Mouse (Mus musculus) c-Kit-positive CD71-positive TER-119-negative erythroid progenitor cells, embryonic 14.5 days (primary cell): ENCODE data around the gene Celsr2.

Source experiments
- DNase-seq: peaks from one replicate; pipeline ENCODE4 v3.0.0-alpha.2; 2013; ENCODE audit warnings: low read depth

Celsr2 gene

DNA sequence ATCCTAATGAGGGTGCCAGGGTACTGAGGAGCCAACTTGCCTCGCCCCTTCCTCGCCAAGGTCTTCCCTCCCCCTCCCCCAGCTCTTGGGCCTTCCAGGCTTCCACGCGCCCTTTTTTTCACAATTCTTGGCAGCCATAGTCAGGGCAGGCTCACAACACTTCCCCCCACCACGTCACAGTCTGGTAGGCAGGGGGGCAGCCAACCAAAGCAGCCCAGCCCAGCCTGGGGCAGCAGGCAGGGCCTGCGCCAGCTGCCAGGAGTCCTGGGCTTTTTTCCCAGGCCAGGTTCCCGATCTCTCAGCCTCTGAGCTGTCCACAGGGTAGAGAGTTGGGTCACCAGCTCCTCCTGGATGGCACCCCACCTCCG lies 3.6 kb downstream of the Celsr2 start:
- DNase-seq: no peak

DNA sequence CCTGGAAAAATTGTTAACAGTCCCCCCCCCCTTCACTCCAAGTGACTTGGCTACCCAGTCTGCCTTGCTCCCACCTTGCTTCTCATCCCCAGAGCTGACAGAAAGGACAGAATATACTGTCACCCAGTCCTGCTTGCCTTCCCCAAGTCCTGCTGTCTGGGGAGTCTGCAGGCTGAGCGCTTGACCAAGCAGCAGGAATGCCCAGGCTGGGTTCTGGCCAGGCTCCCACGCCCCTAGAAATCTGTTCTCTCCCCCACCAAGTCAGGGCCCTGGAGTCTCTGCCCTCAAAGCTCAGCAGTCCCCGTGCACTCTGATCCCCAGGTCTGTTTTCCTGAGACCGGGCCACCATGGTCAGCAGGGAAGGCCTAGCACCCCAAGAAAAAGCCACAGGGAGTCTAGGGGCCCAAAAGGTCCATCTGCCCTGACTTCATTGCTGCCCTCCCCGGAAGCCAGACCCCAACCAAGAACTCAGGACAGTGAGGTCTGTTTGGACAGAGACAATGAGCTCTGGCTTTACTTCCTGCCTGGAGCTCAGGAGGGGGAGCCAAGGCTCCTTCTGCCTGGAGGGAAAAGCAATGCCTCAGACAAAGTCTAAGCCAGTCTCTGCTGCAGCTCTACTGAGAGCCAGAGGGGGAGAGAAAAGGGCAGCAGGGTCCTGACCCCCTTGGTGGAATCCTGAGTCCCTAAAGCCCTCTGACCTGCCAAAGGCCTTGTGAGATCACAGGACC lies 4.2 kb downstream of the Celsr2 start:
- no peak for DNase-seq

DNA sequence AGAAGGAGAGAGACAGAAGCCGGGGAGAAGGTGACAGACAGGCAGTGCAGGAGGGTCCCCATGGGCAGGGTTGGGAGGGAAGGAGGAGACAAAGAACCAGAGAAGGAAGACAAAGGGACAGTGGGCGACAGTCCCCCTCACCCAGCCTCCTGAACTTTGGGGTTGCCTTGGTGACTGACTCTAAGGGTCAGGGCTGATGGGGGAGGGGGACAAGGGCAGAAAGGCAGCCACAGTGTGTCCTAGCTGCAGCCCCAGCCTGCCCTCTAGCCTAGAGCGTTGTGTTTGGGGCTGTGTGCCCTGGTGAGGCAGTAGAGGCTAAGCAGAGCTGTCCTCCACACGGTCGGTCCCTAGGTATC lies 5.0 kb downstream of the Celsr2 start:
- no peak for DNase-seq

DNA sequence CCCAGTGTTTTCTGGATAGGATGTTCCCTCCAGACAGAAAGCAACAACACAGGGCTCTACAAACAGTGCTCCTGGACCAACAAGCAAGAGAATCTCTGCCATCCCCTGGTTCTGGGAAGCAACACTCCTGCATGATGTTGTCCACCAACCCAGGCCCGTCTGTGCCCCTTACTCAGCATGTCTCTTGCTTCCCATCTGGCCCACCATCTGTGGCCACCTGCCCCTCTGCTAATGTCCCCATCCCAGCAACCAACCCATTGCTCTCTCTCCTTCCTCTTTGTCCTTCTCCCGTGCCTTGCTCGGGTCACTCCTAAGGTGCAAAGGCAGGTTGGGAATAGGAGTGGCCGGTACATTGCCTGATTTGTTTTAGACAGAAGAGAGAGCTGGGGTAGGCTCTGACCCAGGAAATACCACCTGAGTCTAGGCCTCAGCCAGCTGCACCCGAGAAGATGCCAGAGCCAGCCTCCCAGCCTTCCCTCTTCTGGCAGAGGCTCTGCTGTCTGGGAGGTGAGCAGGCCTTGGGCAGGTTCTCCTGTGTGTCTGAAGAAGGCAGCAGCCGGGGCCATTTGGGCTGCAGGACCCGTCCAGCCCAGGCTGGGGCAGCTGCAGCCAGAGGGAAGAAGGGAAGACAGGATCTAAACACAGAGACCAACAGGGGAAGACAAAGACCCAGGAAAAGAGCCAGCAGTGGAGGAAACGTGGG lies 5.5 kb downstream of the Celsr2 start:
- DNase-seq: no peak

DNA sequence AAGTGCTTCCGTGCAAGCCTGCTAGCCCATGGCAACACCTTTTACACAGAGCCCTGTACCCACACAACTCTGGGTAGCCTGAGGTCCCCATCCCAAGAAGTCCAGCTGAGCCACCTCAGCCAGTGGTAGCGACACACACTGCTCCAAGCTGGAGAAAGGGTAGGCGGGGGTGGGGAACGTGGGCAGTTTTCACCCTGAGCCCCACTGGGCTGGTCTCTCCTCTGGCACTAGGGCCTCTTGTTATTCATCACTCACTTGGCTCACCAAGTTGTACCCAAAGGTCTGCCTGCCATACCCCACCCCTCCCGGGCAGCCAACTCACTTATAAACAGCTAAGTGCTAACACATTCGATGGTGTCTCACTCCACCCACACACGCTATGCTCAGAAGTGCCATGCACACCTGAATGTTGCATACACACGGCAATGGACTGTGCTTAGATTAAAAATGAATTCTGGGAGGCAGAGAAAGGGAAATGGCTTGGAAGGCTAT lies 6.8 kb downstream of the Celsr2 start:
- DNase-seq: no peak

DNA sequence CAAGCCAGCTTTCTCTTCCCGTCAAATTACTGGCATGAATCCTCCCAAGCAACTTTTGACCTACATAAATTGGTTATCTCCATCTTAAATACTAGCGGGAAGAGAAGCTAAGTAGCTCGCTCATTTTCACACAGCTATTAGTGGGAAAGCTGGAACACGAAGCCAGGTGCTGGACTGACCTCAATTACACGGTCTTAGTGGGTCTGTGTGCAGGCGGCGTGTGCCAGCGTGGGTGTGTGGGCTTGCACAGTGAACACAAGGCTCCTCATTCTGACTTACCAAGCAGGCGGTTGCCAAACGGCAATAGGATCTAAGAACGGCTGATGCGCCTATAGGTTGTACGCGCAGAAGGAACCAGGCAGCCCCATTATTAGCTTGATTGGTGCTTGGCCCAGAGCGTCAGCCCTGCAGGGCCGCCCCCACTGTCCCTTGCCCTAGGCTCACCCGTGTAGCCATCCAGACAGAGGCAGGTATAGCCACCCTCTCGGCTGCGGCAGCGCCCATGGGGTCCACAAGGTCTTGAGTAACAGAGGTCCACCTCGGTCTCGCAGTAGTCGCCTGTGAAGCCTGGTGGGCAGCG lies 9.0 kb downstream of the Celsr2 start:
- DNase-seq: no peak

DNA sequence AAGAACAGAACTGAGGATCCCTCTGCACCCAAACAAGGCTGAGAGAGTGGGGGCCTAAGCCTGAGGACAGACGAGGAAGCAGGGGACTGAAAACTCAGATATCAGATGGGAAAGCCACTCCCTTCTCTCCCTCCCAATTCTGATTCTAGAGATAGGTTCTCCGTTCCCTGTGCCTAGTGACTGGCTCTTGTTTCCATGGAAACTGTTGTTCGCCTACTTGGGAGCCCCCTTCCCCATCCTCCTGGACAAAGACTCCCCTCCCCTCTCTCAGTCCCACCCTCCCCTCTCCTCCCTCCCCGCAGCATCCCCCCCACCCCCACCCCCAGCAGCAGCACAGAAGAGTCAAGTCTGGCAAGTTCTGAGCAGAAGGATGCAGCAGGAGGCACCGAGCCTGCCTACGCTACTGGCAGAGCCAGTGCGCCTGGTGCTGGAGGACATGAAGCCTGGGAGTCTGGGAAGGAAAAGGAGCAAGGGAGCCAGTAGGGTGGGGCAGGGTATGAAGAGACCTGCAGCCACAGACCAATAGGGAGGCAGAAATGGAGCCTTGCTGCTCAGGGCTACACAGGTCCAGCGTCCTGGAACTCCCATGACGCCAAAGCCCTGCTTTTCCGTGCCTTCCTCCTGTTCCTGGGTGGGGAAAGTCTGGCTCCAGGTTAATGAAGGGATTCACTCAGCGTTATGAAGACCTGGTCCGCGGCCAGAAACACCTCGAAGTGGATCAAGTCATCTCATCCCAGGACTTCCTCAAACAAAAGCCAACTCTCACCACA lies 9.6 kb downstream of the Celsr2 start:
- DNase-seq: no peak

DNA sequence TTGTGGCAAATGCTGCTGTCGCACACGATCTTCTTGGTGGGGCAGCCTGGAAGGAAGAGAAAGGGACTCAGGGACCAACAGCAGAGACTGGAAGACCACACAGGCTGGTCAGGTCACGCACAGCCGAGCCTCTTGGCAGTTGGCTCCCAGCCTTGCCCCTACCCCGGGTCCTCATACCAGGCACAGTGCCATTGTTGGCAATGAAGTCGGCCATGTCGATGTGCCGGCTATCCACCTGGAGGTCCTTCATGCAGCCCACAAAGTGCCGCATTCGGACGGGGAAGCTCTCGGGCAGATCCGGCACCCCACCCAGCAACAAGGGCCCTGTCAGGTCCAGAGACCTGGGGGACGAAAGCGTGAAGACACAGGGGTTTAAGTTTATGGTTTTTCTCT lies 12.8 kb downstream of the Celsr2 start:
- DNase-seq: no peak

DNA sequence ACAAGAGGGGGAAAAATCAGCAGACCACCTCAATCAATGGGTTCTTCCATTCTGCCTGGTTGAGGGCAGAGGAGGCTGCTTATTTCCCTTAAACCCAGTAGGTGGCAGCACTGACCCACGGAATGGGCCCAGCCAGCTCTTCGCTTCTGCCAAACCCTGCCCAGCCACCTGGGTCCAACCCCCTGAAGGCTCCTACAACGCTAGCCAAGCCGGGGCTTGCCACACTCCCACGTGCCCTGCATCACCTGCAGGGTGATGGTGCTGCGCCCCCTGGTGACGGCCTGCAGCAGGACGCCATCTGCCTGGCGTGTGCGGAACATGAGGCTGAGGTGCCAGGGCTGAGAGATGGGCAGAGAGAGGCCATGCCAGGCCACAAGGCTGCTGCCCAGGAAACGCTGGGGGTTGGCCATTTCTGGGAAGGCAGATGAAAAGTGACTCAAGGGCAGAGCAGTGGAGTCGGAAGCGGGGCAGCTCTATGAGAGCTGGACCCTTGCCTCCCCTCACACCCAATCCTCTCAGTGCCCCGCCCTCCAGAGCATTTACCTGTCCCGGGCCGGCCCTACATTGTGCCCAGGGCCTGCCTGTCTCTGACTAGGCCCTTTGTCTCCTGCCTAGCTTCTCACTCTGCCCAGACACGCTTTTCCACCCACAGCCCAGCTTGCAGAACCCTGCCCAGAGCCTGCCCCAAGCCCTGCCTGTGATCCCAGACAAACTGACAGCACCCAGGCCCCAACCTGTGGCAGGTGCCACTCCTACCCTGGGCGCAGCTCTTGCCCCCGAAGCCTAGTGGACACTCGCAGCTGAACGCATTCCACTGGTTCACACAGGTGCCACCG lies 13.4 kb downstream of the Celsr2 start:
- peak; percentile 61 for DNase-seq

DNA sequence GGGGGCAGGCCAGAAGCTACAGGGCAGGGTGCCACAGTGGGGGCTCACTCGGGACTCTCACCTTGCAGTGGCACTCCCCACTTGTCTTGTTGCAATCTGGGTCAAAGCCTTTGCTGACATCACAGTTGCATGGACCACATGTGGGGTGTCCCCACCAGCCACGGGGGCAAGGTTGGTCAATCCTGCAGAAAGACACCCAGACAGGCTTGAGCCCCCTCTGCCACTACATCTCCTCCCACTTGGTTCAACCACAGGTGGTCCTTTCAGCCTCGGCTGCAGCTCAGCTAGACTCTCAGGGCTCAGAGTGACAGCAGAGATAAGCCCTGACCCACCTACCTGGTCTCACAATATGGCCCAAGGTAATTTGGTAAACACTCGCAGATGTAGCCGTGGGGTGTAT lies 14.9 kb downstream of the Celsr2 start:
- no peak for DNase-seq

DNA sequence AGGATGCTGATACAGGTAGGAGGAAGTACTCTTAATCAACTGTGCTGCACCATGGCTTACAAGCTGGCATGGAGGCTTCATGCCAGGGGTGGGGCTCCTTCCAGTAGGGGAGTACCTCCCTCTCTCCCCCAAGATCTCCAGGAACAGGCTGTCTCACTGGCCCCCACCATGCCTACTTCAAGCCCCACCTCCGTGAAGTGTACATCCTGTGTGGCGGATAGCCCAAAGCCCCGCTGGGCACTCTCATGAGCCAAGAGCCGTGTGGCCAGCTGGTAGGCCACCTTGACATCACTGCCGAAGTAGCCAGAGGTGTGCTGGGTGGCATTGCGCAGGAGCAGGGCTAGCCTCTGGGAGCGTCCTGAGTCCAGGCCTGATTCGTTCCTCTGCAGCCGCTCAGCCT lies 17.1 kb downstream of the Celsr2 start:
- DNase-seq: no peak

DNA sequence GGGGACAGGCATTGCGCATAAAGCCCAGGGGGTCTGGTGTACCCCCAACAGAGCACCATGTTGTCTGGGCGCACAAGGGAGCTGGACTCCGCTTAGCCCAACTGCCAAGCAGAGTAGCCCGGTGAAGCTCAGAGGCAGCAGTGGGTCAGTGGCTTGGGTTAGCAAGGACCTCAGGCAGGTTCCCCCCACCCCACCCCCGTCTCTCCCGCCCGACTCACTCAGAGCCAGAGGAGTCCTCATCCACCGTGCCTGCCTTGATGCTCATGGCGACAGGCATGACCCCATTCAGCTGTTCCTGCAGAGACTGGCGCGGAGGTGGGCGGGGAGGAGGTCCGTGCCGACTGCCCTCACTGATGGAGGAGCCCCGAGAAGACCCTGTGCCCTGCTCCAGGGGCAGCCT lies 22.6 kb downstream of the Celsr2 start:
- DNase-seq: no peak

DNA sequence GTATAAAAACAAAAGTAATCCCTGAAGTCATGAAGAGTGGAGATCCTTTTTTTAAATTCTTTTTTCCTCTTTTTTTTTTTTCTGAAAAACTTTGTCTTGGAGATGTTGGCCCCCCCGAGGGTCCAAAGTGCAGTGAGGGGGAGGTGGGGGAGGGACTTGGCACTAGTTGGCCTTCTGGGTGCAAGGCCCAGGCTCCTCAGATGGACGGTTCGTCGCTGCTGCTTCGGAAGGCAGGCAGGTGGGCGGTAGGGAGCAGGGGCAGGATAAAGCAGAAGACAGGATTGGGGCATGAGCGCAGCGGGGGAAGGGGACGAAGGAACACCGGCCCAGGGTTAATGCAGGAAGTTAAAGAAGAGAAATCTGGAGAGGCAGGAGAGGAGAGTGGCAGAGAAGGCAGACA lies 23.1 kb downstream of the Celsr2 start:
- DNase-seq: no peak

DNA sequence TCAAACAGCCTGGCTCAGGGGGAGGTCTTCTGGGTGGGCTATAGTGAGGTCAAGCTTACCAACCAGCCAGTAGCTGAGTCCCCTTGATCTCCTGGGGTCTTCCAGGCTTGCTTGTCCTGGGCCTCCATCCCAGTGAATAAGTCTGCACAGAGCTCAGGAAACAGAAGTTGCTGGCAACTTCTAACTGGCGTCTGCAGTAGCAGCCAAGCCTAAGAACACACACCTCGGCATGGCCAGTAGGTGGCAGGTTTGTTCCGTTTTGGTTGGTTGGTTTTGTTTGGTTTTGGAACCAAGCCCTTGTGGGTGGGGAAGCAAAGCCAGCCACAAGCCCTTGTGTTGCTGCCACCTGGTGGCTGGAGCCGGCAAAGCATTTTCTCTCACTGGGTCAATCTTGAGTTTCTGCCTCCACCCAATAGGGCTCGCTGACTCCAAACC lies 26.2 kb downstream of the Celsr2 start:
- DNase-seq: peak; percentile 96

DNA sequence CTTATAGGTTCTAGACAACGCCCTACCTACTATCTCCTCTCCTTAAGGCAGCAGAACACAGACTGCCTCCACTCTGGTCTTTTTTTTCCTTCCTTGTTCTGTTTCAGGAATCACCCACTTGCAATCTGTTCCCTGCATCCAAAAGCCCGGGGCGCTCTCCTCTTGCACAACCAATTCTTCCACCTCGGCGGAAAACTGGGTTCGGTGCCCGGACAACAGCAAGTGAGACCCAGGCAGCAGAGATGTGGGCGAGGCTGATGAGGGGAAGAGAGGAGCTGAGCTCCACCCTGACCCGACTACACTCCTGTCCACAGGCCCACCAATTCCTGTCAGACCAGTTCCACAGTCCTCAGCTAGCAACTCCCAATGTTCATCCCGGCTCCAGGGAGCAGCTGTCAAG lies 29.2 kb downstream of the Celsr2 start:
- DNase-seq: no peak

DNA sequence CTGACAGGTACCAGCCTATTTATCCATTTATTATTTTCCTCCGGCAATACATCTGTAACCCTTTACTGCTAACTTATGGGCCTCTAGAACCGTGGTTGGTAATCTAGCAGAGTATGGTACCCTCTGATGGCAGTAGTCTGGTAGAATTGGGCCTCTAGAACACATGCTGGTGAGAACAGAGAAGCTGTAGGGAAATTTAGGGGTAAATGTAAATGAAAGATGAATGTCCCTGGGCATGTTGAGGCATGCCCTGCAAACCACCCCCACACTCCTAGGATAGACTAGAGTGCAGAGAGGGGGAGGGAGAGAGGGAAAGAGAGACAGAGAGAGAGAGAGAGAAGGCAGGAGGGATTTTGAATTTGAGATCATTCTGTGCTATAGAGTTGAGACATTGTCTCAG lies 30.9 kb downstream of the Celsr2 start:
- DNase-seq: no peak

DNA sequence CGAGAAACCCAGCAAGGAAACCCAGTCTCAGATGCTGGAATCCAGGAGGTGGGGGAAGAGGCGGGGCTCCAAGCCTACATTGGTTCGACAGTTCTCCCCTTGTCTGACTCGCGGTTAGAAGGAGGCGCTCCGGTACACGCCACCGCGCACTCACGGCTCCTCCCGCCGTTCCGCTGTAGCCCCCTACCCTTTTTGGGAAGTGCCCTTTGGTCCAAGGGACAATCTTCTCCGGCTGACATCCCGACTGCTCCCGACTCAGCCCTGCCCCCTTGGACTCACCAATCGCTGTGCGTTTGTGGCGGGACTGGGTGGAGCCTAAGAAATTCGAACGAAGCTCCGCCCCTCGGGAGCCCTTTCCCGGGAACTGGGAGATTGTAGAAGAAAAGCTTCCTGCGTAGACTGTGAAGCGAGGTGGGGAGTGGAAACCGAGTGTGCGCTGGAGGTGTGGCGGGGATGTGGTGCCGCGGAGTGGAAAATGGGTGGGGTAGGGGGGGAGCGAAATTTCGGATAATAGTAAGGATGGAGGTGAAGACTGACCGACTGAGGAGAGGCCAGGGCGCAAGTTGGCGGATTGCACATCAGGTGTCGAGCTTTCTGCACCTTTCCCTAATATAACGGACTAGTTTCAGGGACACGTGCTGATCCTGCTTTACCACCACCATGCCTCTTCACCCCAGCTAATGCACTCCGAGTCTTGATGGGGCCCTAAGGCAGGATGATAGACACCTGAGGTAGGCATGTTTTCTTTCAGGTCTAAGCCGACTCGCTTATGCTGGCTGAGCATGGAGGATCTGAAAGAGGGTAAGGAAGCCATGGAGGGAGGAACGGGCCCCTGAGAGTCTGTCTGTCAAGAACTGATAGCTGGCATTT lies 31.6 kb downstream of the Celsr2 start, which contains the start of gene Psrc1:
Gene Psrc1, plus strand, starts transcription at position 355 of the 870 bp plus-strand sequence.
- DNase-seq: peak; percentile 79

DNA sequence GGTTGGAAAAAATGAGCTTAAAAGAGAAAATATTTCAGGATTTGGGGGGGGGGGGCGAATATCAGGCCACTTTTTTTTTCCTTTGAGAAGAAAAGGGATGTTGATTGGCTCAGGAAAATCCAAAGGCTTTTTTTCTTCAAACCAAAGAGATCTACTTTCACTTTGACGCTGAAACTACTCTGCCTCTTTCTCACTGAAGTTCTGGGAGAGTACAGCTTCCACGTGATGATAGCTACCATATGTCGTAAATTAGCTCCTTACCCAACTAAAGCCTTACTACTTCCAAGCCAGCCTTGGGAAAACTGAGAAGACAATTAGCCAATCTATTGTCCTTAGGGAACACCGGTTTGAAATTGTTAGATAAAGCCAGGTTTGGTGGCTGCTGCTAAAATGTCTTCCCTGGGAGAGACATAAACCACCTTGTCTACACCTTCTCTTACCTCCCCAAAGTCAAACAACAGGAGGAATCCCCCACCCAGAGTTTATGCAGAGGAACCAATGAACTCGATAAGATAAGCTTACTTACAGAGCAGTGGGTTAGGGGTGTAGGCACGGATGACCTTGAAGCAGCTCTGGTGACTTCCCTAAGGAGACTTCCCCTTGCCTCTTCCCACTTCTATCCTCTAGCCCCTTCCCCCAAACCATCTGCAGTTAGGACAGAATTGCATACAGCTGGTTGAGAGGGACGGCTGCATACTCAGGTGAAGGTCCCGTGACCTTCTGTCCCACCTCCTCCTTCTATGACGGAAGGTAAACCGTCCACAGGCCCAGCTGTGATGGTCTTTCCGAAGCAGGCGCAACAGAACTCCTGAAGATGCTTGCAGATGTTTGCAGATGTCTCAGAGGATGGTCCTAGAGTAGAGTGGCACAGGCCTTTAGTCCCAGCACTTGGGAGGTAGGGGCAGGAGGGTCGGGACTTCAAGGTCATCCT lies 33.1 kb downstream of the Celsr2 start:
- DNase-seq: no peak

DNA sequence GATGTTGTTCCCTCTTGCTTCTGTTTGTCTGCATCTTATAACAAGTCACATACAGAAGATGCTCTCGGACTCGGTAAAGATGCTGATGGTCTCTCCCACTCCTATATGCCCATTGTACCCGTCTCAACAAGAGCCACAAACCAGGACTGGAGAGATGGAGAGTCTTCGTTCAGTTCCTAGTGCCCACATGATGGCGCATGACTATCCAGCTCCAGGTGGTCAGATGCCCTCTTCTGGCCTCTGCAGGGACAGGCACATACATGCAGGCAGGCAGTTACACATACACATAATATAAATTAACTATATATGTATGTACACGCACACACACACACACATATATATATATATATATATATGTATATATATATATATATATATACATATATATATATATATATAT lies 34.7 kb downstream of the Celsr2 start:
- DNase-seq: peak; percentile 35
